1 mouse cellular context compared by ENCODE assay signal in the genomic region with DNA sequence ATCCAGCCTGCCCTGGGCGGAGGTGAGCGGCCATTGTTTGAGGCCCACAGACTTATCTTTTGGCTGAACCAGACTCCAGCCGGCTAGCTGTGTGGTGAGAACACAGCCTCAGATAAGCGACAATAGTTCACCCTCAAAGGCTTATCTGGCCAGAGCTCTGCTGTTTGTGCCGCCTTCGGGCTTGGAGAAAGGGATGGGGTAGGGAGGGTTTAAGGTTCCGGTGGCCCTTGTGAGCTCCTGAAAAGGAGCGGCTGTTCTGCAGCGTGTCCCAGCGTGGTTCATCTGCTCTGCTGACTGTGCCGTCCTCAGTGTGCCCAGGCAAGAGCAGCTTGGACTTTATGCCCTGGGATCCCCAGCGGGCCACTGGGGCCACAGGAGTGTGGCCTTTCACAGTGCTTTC.
TF ChIP-seq lines count a peak whose summit lies in the region.

No protein-coding gene starts in this region.

TF ChIP-seq in MEL, 35 proteins besides CTCF, POLR2A, EP300 and RAD21:
- TF ChIP-seq GATA1 (IDR thresholded peaks at IDR 0.05; ENCODE audit: low read depth, low read length) (peak; percentile 97), ETS1 (IDR thresholded peaks at IDR 0.05; ENCODE audit: low read depth, low read length) (peak; percentile 96), RCOR1 (IDR thresholded peaks at IDR 0.05; ENCODE audit: low read depth, low read length) (peak; percentile 89), SIN3A (IDR thresholded peaks at IDR 0.05; ENCODE audit: low read length) (peak; percentile 87), TAL1 (IDR thresholded peaks at IDR 0.05; ENCODE audit: low read length) (peak; percentile 85), NELFE (IDR thresholded peaks at IDR 0.05; ENCODE audit: low read depth, low read length) (peak; percentile 56), MAZ (IDR thresholded peaks at IDR 0.05; ENCODE audit: low read depth, low read length) (peak; percentile 49; the same call in 1 of the 2 replicates), HCFC1 (IDR thresholded peaks at IDR 0.05; ENCODE audit: low read depth, low read length) (0 out of 2 replicates have a peak, but pooled peaks have one; percentile 36), POLR2AphosphoS2 (IDR thresholded peaks at IDR 0.05; ENCODE audit: low read length) (no peak), CHD2 (IDR thresholded peaks at IDR 0.05; ENCODE audit: low read length) (no peak; the same call in 1 of the 2 replicates), MYB (IDR thresholded peaks at IDR 0.05; ENCODE audit: low read depth, low read length) (no peak), E2F4 (IDR thresholded peaks at IDR 0.05; ENCODE audit: borderline replicate concordance, low read depth, low read length) (no peak), NRF1 (IDR thresholded peaks at IDR 0.05; ENCODE audit: insufficient read depth, low read depth, low read length, poor library complexity, severe bottlenecking) (no peak), MYC (IDR thresholded peaks at IDR 0.05; ENCODE audit: low read depth, low read length) (0 out of 2 replicates have a peak, but pooled peaks have one; percentile 29), TCF12 (IDR thresholded peaks at IDR 0.05; ENCODE audit: low read depth, low read length) (peak; percentile 93)
TF ChIP-seq in MEL: peak in this region for 10.
